Mouse (Mus musculus) thymus, postnatal 25 days (tissue): Measurements from ENCODE around the gene Med12.
A peak's percentile ranks its signal among the peaks of the same experiment; 100 is the strongest.

Experiments
- DNase-seq: peaks from one replicate; pipeline ENCODE4 v3.0.0; 2022

The Med12 gene

DNA sequence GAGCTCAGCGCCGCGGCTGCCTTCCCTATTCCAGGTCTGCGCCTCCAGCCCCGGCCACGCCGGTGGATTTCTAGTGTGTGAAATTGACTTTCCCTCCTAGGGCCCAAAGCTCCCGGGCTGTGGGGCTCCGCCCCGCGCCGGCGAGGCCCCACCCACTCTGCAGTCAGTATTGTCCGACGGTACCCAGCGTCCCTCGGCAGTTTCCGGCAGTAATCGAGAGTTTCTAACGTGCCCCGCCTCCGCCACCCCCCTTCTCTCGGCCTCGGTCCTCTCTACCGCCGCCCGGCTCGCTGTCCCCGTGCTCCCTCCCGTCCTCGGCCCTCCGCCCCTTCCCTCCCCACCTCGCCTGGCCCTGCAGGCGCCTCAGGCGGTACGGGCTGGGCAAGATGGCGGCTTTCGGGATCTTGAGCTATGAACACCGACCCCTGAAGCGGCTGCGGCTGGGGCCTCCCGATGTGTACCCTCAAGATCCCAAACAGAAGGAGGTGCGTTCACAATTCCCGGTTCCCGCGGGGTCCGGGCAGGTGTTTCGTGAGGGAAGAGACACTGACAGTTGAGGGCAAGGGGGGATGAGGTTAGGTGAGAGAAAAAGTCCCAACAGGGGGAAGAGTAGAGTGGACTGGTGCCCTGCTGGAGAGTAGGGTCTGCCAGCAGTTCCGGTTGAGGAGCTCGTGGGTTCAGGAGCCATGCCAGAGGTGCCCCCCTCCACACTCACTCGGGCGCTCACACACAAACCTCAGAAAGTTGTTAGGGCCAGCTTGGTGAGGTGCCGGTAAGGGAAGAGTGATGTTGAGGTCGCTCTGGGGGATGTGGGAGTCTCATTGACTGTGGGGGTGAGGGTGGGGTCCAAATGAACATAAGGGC lies at the start of gene Med12:
Gene Med12 (plus strand): TSS at position 156 of the 864 bp plus-strand sequence.
- DNase-seq = peak; percentile 86

DNA sequence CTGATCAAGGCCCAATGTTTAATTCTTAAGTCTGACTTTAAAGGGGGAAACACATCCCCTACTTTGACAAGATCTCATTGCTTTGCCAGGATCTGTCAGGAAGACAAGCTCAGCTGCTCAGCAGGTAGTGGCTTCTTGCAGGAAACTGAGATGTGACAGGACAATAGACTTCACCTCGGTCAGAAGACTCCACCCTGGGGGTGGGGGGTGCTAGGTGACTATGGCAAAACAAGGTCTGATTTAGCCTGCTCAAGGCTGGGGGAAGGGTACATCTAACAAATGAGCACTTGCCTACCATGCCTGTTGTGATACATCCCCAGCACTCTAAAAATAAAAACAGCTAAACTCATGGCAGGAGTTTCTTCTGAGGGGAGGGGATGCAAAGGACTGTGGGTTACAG lies 28.8 kb upstream of the Med12 start:
- DNase-seq = no peak

DNA sequence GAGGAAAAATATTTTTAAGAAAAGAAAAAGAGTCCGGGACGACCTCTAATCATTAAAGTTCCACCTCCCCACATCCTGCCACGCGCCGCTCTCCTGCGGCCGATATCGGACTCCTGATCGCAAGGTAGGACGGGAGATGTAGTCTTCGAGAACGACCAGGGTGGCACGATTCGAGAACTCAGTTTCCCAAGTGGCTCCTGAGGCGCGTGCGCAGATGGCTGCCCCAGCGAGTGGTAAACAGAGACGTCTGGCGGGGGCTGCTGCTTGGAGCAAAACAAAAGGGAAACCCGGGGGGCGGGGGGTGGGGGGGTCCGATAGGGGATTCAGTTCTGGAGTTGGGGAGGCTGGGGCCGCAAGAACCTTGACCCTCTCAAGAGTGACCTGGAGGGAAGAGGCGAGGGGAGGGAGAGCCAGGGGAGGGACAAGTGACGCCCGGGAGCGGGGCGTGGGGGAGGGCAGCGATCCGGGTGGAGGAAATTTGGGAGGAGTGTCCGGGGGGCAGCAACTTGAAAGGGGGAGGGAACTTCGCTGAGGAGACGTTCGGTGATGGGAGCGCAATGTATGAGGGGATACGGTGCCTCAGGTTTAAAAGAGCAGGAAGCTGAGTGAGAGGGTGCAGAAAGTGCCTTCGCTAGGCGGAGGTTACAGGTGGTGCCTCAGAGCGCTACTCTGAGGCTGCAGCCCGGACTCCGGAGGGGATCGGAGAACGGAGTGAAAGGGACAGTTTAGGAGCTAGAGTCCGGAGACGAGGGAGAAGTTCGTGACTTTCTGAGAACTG lies 19.7 kb upstream of the Med12 start, which contains the start of gene Foxo4:
Gene Foxo4 (plus strand): TSS at position 577 of the 778 bp plus-strand sequence.
- DNase-seq = peak; percentile 87

DNA sequence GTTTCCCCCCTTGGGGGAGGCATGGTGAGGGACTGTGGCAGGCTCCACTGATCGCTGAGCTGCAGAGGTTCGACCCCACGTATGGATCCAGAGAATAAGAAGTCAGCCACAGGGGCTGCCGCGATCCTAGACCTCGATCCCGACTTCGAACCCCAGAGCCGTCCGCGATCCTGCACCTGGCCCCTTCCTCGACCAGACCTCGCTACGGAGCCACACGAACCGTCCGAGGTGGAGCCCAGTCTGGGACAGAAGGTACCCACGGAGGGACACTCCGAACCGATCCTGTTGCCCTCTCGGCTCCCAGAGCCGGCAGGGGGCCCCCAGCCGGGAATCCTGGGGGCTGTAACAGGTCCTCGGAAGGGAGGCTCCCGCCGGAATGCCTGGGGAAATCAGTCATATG lies 19.1 kb upstream of the Med12 start:
- no peak for DNase-seq

DNA sequence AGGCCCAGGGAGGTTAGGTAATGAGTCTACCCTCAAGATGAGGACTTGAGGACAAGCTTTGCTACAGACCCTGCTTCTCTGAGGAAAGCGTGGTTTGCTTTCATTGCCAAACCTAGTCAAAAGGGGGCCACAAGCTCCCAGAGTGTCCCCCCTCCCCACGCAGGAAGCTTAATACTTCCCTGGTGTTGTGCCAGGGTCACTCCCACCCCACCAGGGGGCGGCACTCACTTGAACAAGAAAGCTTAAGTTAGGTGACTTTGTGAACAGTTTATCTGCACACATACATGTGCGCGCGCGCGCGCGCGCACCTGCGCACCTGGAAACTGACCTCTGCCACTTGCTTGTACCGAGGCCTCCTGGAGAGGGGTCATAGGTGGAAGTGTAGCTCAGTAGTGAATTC lies 17.2 kb upstream of the Med12 start:
- DNase-seq = peak; percentile 70

DNA sequence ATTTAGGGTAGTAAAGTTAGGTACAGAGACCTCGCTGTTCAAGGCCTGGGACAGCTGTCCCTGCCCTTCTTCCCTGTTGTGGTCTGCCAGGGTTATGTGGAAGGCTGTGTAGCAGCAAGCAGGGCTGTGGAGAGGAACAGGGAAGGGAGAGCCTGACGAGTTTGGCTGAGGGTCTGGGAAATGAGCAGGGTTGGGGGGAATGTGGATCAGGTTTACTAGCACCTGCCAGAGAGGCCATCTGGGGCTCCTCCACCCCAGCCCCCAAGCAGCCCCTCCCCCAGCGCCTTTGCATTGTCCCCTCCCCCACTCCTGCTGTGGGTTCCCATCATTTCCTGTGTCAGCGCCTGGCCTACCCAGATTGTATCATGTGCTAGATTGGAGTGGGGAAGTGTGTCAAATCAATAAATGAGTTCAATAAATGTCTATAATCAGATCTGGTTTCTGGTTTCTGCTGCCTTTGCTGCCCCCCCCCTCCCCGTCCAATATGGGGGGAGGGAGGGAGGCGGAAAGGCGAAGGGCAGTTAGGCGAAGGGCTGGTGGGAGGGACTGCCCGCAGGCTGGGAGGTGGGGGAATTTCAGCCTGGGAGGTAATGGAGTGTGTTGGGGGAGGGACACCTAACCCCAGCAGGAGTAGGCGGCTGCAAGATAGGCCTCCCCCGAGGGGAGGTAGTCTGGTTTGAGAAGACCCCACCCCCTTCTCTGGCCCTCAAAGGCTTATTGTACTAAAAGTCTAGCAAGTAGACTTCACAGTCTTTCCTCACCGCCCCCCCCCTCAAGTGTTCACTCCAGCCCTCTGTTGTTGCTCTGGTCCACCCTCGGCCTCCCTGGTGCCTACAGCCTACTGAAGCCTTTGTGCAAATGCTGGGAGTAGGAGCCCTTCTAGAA lies 13.1 kb upstream of the Med12 start:
- peak; percentile 57 for DNase-seq

DNA sequence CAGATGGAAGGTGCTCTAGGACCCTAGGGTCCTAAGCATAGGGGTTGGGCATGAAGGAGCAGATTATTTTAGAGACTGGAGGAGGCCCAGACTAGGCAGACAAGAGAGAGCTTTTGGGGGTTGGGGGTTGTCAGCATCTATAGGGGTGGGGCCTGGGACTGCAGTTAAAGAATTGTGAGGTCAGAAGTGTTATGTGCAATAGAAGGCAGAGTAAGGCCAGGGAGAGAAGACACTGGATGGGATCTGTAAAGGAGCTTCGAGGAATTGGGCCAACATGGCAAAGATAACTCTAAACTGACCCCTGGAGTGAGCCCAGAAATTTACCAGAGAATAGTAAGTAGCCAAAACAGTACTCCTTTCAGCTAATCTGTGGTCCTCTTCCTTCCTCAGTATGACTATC lies 9.9 kb upstream of the Med12 start, which contains the start of gene Gm614:
Gene Gm614 (minus strand): TSS at position 101 of the 400 bp plus-strand sequence.
- DNase-seq = no peak

DNA sequence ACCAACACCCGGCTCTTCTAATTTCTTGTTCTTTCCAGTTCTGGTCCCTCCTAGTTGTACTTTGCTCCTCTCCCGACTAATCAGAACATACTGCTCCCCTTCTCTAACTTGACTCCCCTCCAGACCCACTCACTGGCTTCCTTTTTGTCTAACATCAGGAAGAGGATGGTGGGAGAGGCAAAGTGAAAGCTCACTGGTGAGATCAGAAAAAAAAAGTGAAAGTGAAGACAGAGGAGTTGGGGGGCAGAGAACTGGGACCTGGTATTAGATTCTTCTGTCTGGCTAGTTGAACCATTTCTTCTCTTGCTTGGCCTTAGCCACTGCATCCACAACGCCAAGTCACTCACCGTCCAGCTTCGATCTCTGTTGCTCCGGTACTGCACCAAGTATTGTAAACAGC lies 7.2 kb upstream of the Med12 start:
- DNase-seq = no peak

DNA sequence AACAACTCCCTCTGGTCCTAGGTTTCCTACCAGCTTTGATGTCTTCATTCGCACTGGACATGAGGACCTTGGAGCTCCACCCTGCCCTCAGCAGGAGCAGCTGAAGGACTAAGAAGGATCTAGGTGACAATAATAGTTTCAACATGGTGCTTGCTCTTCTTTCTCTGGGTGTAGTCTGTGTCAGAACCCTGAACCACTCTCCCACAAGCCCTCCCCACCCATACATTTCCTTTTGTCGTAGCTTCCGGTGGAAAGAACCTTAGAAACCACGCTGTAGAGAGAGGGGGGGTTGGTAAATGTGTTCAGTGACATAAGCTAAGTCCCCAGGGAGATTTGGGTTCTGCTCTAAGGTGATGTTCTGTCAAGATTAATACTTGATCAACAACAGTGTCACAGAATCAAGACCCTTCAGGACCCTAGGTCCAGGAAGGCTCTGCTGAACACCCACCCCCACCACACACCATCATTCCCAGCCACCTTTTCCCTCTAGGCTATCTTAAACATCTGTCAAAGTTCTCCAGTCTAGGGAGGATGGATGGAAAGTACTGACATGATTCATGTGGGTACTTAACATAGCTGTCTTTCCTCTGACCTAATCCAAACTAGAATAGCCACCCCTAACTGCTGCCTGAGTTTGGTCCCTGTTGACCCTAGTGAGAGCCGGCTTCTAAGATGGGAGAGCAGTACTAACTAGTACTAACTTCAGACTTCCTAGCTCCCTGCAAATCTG lies 5.6 kb upstream of the Med12 start, which contains the start of gene Il2rg:
Gene Il2rg (minus strand): TSS at position 231 of the 730 bp plus-strand sequence.
- peak; percentile 65 for DNase-seq

DNA sequence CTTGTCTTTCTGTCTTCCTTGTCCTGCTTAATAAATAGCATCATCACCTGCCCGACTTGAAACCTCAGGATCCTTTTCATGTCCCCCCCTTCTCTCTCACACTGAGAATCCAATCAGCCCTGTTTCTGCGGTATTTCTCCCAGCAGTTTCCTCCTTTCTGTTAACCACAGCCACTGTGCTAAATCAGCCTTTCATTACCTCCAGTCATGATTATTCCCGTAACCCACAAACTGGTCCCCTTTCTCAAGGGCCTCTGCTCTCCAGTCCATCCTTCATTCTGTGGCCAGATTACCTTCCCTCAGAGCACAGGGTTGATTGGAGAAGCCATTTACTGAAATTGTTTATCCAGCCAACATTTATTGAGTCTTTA lies 5.1 kb upstream of the Med12 start, which contains the start of gene Gm20489:
Gene Gm20489 (minus strand): TSS at position 269 of the 370 bp plus-strand sequence.
- DNase-seq = no peak

DNA sequence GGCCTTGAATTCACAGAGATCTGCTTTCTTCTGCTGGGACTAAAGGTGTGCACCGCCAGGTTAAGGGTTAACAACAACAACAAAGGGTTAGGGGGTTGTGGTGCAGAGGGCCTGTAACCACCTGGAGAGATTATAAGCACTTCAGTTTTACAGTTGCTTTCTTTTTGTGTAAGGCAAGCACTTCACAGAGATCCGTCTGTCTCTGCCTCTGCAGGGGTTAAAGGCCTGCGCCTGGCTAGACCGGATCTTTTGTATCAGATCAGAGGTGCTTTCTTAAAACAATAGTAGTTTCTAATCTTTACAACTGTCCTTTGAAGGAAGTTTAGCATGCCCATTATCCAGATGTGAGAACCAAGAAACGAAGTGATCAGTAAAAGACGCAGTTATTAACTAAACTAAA lies 420 bp upstream of the Med12 start:
- DNase-seq = peak; percentile 35

DNA sequence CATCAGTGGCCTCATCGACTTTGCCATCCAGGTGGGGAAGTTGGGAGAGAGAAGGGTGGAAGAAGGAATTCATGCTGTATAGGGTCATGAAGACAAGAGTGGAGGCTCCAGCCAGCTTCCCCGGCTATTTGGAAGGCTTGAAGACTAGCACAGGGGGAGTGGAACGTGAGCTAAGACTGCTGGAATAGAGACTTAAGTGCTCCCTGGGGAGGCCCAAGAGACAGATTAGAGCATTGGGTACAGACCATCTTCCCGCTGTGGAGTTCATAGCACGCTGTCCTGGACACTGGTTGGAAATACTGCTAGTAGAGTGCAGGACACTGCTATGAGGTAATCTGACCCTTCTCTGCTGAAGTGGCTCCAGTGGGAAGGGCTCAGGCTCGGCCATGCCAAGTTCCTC lies 9.0 kb downstream of the Med12 start:
- DNase-seq = no peak

DNA sequence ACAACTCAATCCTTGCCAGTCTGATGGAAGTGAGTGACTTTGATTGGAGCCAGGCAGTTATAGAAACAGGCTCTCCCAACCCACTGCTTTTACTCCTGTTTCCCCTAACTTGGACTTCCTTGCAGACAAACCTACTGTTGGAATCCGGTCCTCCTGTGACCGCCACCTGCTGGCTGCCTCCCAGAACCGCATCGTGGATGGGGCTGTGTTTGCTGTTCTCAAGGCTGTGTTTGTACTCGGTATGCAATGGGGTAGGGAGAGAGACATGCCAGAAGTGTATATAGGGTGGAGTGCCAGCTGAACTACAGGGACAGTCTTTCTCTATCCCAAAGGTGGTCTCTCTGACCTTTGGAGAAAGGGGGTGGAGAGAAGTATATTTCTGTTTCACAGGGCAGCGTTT lies 11.7 kb downstream of the Med12 start:
- DNase-seq = peak; percentile 77

DNA sequence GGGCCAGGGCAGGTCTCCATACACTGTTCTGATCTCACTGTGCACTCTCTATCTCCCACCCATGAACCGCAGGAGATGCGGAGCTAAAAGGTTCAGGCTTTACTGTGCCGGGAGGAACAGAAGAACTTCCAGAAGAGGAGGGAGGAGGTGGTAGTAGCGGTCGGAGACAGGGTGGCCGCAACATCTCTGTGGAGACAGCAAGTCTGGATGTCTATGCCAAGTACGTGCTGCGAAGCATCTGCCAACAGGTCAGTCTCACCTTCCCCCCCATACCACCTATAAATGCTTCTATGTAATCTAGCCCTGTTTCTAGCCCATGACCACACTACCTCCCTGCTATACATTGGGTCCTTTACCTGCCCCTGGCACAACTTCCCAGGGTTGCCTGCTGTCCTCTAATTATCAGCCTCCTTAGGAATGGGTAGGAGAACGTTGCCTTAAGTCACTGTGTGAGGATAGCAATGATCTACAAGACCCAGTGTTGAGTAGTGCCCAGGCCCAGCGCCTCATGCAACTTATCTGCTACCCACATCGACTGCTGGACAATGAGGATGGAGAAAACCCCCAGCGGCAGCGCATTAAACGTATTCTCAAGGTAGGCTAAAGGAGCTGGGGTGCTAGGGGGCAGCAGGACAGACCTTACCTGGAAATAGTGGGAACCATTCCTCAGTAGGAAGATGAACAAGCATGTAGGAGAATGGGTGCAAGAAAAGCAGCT lies 12.3 kb downstream of the Med12 start:
- no peak for DNase-seq

DNA sequence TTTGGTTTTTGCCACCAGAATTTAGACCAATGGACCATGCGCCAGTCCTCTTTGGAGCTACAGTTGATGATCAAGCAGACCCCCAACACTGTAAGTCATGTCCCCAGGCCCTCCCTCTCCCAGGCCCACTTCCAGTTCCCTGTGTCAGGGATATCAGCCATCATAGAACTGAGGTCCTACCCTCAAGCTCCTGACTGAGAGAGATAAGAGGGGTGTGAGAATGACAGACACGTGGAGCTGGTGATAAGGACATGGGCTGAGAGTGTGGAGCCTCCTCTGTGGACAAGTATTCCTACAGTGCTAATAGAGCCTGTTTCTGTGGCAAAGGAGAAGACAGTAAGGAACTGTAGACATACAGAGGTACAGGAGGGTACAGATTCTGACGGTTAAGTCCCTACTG lies 13.7 kb downstream of the Med12 start:
- DNase-seq = no peak

DNA sequence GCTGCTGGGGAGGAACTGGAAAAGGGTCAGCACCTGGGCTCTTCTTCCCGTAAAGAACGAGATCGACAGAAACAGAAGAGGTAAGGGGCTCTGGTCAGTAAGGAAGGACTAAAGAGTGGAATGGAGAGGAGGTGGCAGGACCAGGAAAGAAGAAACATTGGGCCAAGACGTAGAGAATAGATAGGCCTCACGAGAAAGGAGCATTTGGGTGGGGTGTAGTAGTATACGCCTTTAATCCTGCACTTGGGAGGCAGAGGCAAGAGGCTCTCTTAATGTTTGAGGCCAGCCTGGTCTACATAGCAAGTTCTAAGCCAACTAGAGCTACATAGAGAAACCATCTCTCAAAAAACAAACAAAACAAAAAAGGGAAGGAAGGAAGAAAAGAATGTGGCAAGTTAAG lies 14.6 kb downstream of the Med12 start:
- DNase-seq = no peak

DNA sequence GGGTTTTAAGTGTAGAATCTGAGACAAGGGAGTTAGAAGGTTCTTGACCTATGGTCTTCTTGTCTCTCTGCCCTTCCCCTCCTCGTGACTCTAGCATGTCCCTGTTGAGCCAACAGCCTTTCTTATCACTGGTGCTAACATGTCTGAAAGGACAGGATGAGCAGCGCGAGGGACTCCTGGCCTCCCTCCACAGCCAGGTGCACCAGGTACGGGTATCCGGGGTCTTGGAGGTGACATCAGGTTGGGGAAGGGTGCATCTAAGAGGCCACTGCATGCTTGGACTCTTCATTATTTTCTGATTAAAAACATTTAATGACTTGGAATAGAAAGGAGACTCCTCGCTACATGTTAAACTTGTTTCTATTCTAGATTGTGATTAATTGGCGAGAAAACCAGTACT lies 15.2 kb downstream of the Med12 start:
- no peak for DNase-seq

DNA sequence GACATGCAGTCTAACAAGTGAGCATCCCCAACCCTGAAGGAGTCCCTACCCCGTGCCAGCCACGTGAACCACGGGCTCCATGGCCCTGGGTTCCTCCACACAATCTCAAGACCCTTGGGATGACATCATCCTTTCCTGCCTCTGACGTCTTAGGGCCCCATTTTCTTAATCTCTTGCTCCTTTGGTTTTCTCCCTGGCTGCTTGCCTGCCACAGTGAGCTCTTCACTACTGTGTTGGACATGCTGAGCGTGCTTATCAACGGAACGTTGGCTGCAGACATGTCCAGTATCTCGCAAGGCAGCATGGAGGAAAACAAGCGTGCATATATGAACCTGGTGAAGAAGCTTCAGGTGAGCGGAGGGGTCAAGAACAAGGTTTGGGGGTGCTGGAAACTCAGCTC lies 16.3 kb downstream of the Med12 start:
- DNase-seq = no peak

DNA sequence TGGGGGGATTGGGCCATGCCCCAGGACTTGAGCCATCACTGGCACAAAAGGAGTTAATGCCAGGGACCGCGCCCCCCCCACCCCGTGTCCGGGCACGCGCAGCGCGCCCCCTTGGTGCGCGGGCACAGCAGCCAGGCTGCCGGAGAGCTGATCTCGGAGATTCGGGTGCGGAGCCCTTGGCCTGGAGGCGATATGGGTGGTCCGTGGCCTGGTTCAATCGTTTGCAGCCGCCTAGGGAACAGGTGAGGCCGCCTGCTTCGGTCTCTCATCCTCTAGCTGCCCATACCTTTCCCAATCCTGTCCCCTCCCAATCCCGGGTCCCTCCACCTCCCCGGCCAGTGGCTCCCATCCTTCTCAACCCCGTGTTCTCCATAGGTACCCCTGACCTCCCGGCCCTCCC lies 25.2 kb downstream of the Med12 start, which contains the start of gene Nlgn3:
Gene Nlgn3 (plus strand): TSS at position 114 of the 400 bp plus-strand sequence.
- no peak for DNase-seq

DNA sequence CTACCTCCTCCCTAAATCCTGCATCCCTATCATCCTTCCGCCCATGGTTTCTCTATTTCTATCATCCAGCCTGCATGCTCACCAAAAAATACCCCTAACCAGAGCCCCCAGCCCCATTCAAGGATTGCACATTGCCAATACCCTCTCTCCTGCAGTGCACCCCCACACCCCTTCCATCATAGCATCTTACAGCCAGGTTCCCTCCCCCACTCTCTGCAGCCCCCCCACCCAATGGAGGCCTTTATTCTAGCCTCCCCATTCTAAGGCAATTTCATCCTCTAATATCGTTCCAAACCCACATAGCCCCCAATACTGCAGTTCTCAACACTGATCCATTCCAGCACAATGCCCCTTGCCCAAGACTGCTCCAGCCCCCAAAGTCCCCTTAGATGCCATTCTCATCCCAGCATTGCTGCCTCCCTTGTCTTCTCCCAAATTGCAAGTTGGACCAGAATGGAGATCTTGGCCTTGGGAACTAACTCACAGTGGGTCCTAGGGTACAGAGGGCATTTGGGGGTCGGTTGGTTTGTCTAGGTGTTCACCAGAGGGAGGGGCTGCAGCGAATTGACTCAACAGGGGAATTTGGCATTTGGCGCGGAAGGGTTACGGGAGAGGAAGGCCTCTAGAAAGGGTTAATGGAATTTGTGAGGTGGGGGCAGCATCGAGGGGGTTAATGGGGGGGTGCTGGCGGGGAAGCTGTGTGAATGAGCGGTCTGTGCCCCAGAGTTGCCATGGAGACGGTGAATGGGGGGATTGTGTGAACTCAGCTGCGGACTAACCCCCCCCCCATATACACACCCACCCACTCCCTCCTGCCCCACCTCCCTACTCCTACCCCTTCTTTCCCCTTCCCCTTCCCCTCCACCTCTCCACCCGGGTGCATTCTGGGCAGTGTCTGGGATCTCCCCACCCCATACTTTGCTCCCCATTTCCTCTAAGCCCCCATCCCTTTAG lies 25.9 kb downstream of the Med12 start:
- no peak for DNase-seq
